Mouse (Mus musculus): ENCODE measurements around the gene Twnk.

DNA sequence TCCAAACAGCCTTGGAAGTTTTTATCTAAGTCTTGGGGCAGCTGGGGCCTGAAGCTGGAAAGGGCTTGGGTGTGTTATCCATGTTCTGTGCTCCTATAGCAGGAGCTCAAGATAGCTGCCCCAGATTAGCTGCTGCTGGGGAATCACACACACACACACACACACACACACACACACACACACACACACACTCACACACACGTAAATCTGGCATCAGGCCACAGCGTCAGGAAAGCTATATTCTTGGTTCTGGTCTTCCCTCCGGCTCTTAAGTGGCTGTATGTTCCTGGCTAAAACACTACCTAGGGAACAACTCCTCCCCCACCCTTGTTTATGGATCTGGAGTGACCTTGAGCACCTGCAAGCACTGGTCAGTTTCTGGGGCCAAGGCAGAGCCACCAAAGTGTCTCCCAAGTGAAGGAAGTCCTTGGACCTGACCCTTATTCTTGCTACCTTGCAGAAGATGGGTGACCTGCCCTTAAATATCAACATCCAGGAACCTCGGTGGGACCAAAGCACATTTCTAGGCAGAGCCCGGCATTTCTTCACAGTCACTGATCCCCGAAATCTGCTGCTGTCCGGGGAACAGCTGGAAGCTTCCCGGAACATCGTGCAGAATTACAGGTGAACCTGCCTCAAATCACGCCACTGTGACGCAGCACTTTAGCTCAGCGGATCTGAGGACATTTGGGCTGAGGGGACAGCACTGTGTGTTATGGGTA, 43.3 kb downstream of the Twnk start:
- TF ChIP-seq POLR2A (IDR thresholded peaks at IDR 0.05; ENCODE audit: insufficient read depth, low read depth, low read length) (no peak), CTCF (IDR thresholded peaks at IDR 0.05) (no peak)
